Mouse (Mus musculus): ENCODE measurements around the gene Zfp189.

DNA sequence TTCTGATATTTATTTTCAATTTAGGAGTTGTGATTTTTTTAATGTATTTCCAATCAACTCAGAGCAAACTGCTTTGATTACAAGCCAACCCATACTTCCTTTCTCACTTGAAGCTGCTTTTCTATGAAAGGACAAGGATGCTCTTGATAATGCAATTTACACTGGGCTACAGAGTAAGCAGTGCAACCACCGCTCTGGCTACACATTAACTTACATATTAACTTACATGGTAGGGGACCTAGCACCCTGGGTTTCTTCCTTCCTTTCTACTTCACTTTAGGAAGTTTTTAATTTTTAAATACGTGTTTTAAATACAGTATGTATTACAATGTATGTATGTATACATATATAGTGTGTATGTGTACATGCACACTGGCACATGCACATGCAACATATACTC lies 11.8 kb upstream of the Zfp189 start:
- TF ChIP-seq CTCF (IDR thresholded peaks at IDR 0.05; ENCODE audit: control insufficient read depth, insufficient read depth, low read length) (no peak), POLR2A (IDR thresholded peaks at IDR 0.05; ENCODE audit: borderline replicate concordance, control insufficient read depth, low read depth, low read length) (no peak)
